Mouse (Mus musculus) kidney, postnatal 0 days (tissue): ENCODE results near the gene C130050O18Rik. TPM values are rescaled to one million over a fixed set of nuclear protein-coding genes. Genes with fewer than 3 reads are reported as not detected.

Experiments
- ATAC-seq: fragments of 200-750 bp; cut with Nextera tagmentation; replicated peaks from 2 replicates; pipeline ENCODE4 v1.8.0; 2017; ENCODE audit warnings: low read depth, moderate number of reproducible peaks, moderate TSS enrichment, moderate library complexity; ENCODE audit not compliant: low FRiP score
- DNase-seq: peaks from one replicate; pipeline ENCODE4 v3.0.0-alpha.2; 2016; ENCODE audit warnings: low spot score
- H3K27ac ChIP-seq: fragments of 300-500 bp; sonication (generic); 2 replicates; pipeline ENCODE4 v1.5.1; 2014; ENCODE audit warnings: mild to moderate bottlenecking
- H3K27me3 ChIP-seq: fragments of 300-500 bp; sonication (generic); 2 replicates; pipeline ENCODE4 v1.6.1; 2014; ENCODE audit warnings: low read length, mixed read lengths; ENCODE audit not compliant: insufficient read depth
- H3K36me3 ChIP-seq: fragments of 300-500 bp; sonication (generic); 2 replicates; pipeline ENCODE4 v1.6.1; 2014; ENCODE audit warnings: low read length, mixed read lengths; ENCODE audit not compliant: insufficient read depth
- H3K4me1 ChIP-seq: fragments of 300-500 bp; sonication (generic); replicated peaks from 2 replicates; pipeline ENCODE4 v1.6.1; 2014; ENCODE audit warnings: antibody characterized with exemption, low read length, mixed read lengths; ENCODE audit not compliant: insufficient read depth
- H3K4me2 ChIP-seq: fragments of 300-500 bp; sonication (generic); 2 replicates; pipeline ENCODE4 v1.6.1; 2014; ENCODE audit warnings: mild to moderate bottlenecking, low read length, moderate library complexity, mixed read lengths
- H3K4me3 ChIP-seq: fragments of 300-500 bp; sonication (generic); replicated peaks from 2 replicates; pipeline ENCODE4 v1.5.1; 2014; ENCODE audit warnings: low read depth, low read length
- H3K9ac ChIP-seq: fragments of 300-500 bp; sonication (generic); 2 replicates; pipeline ENCODE4 v1.6.1; 2014; ENCODE audit warnings: low read depth, low read length
- H3K9me3 ChIP-seq: fragments of 300-500 bp; sonication (generic); replicated peaks from 2 replicates; pipeline ENCODE4 v1.6.1; 2016; ENCODE audit warnings: low read length, inconsistent platforms, mixed read lengths
- CTCF ChIP-seq: IDR thresholded peaks from 2 replicates; pipeline ENCODE4 v1.5.1; 2016; ENCODE audit warnings: antibody characterized with exemption, low read depth, mild to moderate bottlenecking, moderate library complexity
- WGBS: fragments of 180-500 bp; shearing (Covaris S2); extraction: QIAGEN DNeasy Blood & Tissue Kit; methylation state at CpG from one replicate; pipeline ENCODE4 v1.1.7; 2014; 5-methylcytosine and 5-hydroxymethylcytosine counted together
- polyA plus RNA-seq: library from polyadenylated mRNA; unstranded; fragments of >200 nt; fragmentation: Nextera tagmentation; extraction: Ambion mirVana; gene quantifications from 2 replicates; pipeline ENCODE4 v1.2.1, GENCODE M21; 2015

The C130050O18Rik gene
- polyA plus RNA-seq, 1 experiment from 2014 or later: 1.2 TPM

GRCm38 (mm10) chr5:139427001-139427400 lies 21.9 kb downstream of the C130050O18Rik start:
- WGBS: 85% methylated on average over 9 of the region's 9 CpGs
- DNase-seq: no peak

GRCm38 (mm10) chr5:139427989-139428388 lies 22.9 kb downstream of the C130050O18Rik start:
- no peak overlapping the region for H3K4me2 ChIP-seq
- H3K4me1 ChIP-seq: peaks cover 26% of the 10 kb centered on the region; the same call in 1 of the 2 replicates
- no peak for ATAC-seq
- H3K9me3 ChIP-seq: no peaks in the 10 kb centered on the region
- H3K27ac ChIP-seq: no peak overlapping the region
- no peak for DNase-seq
- 61% methylated on average over 9 of the region's 9 CpGs for WGBS
- H3K9ac ChIP-seq: no peak overlapping the region
- no peaks in the 10 kb centered on the region for H3K36me3 ChIP-seq
- H3K27me3 ChIP-seq: no peaks in the 10 kb centered on the region
- no peak for TF ChIP-seq CTCF
- no peak overlapping the region for H3K4me3 ChIP-seq

More at GRCm38 (mm10) chr5:139427001-139427400, 21.9 kb downstream of the C130050O18Rik start:
- H3K27me3 ChIP-seq: no peaks in the 10 kb centered on the region
- TF ChIP-seq CTCF: no peak
- no peak overlapping the region for H3K9ac ChIP-seq
- no peak for ATAC-seq
- no peak overlapping the region for H3K4me2 ChIP-seq
- no peaks in the 10 kb centered on the region for H3K36me3 ChIP-seq
- no peak overlapping the region for H3K27ac ChIP-seq
- H3K4me3 ChIP-seq: no peak overlapping the region
- H3K4me1 ChIP-seq: peaks cover 24% of the 10 kb centered on the region; the same call in 1 of the 2 replicates
- no peaks in the 10 kb centered on the region for H3K9me3 ChIP-seq

- Histone ChIP-seq H3K4me1 (peaks cover 24% of the 10 kb centered on the region; the same call in 1 of the 2 replicates), H3K4me2 (no peak overlapping the region), H3K9ac (no peak overlapping the region), H3K27ac (peak overlapping the region; percentile 62), H3K27me3 (no peaks in the 10 kb centered on the region), H3K4me3 (no peak overlapping the region), H3K36me3 (no peaks in the 10 kb centered on the region), H3K9me3 (no peaks in the 10 kb centered on the region)
- TF ChIP-seq CTCF: no peak
- WGBS: 8% methylated on average over 10 of the region's 12 CpGs
- ATAC-seq (peak; percentile 70), DNase-seq (peak; percentile 52)
Observed at GRCm38 (mm10) chr5:139429818-139430341, 24.8 kb downstream of the C130050O18Rik start.

- no peak for ATAC-seq
- no peak overlapping the region for H3K9ac ChIP-seq
- no peaks in the 10 kb centered on the region for H3K9me3 ChIP-seq
- H3K36me3 ChIP-seq: no peaks in the 10 kb centered on the region
- TF ChIP-seq CTCF: no peak
- DNase-seq: no peak
- peaks cover 19% of the 10 kb centered on the region; the same call in 1 of the 2 replicates for H3K4me1 ChIP-seq
- H3K4me3 ChIP-seq: no peak overlapping the region
- WGBS: 47% methylated on average over 6 of the region's 6 CpGs
- H3K27me3 ChIP-seq: no peaks in the 10 kb centered on the region
- no peak overlapping the region for H3K27ac ChIP-seq
- H3K4me2 ChIP-seq: no peak overlapping the region
Observed at GRCm38 (mm10) chr5:139432333-139432732, 27.3 kb downstream of the C130050O18Rik start.

- H3K4me1 ChIP-seq: peaks cover 19% of the 10 kb centered on the region; the same call in 1 of the 2 replicates
- no peaks in the 10 kb centered on the region for H3K36me3 ChIP-seq
- H3K4me3 ChIP-seq: no peak overlapping the region
- H3K4me2 ChIP-seq: no peak overlapping the region
- TF ChIP-seq CTCF: no peak
- H3K27ac ChIP-seq: no peak overlapping the region
- H3K9me3 ChIP-seq: no peaks in the 10 kb centered on the region
- H3K27me3 ChIP-seq: no peaks in the 10 kb centered on the region
- ATAC-seq: no peak
- WGBS: 47% methylated on average over 7 of the region's 7 CpGs
- no peak overlapping the region for H3K9ac ChIP-seq
- DNase-seq: no peak
Observed at GRCm38 (mm10) chr5:139432747-139433508, 27.8 kb downstream of the C130050O18Rik start.

- Histone ChIP-seq H3K27ac (no peak overlapping the region), H3K4me2 (no peak overlapping the region), H3K9me3 (no peaks in the 10 kb centered on the region), H3K27me3 (no peaks in the 10 kb centered on the region), H3K9ac (no peak overlapping the region), H3K36me3 (no peaks in the 10 kb centered on the region), H3K4me1 (peaks cover 19% of the 10 kb centered on the region; the same call in 1 of the 2 replicates), H3K4me3 (no peak overlapping the region)
- no peak for TF ChIP-seq CTCF
- 63% methylated on average over 9 of the region's 9 CpGs for WGBS
- ATAC-seq (no peak), DNase-seq (no peak)
Observed at GRCm38 (mm10) chr5:139433842-139434568, 28.9 kb downstream of the C130050O18Rik start.
